Mouse (Mus musculus): Measurements from ENCODE around the gene Gm21885.

GRCm38 (mm10) chr11:94314098-94314652 lies 32.5 kb downstream of the Gm21885 start:
- TF ChIP-seq CTCF (IDR thresholded peaks at IDR 0.05) (no peak), POLR2A (IDR thresholded peaks at IDR 0.05; ENCODE audit: insufficient read depth, low read depth, low read length) (no peak)
